Mouse (Mus musculus) cerebellum, postnatal 36 days (tissue): ENCODE measurements at regions not wholly inside any gene's neighbourhood (a gene's known extent, or its start where the extent isn't known, plus 50 kb on each side); places are given as distances from the start of the nearest gene placed in this dataset.

ENCODE experiments used
- DNase-seq, 2 experiments: peaks; one replicate each; pipeline ENCODE4 v3.0.0; 2021 to 2022; ENCODE audit warnings: mixed read lengths in 2 of 2

- DNase-seq, result no peak
These were observed 51.5 kb upstream of the D7Ertd443e start for GRCm38 (mm10) chr7:134436917-134437316.

DNA sequence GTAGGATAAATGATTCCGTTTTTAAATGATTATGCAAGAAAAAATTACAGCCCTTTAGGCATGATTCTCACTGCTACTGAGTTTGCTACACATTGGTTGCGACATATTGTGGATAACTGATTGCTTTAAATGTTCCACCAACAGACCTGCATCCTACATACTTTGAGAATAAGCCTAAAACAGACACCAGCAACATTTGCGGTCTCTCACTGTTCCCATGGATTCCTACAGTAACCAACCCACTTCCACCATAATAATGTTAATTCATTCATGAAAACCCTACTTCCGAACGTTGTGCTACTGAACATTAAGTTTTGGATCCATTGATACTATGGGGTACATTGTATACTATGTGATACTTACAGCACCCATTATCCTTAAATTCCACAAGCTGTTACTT lies 53.8 kb upstream of the D7Ertd443e start:
- no peak for DNase-seq

DNA sequence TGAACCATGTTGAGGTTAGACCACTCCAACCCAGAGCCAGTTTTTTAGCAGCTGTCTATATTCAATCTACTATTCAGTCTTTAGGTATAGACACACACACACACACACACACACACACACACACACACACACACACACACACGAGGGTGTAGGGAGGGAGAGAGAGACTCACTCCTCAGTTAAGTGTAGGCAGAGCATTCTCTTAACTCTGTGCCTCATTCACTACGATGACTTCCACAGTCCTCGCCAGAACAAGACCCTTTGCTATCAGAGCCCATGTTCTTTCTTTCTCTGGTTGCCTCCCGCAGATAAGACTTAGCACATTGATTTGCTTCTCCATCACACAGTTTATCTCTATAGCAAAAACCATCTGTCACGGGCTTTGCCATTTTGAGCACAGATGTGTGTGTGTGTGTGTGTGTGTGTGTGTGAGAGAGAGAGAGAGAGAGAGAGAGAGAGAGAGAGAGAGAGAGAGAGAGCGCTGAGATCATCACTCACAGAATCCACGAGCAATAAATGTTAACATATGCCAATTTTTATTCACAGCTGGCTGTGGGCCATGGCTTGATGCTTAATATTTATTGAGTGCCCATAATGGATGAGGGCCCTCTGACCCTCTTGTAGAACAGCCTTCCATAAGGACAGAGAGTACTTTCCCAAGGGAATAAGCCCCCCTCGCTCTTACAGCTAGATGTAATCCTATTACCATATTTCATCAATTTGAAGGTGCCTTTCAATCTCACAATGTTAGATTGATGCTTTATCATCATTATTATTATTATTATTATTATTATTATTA lies 59.7 kb upstream of the D7Ertd443e start:
- DNase-seq, result no peak

GRCm38 (mm10) chr7:134447648-134448202 lies 62.3 kb upstream of the D7Ertd443e start:
- no peak for DNase-seq

GRCm38 (mm10) chr7:134448831-134449230 lies 63.4 kb upstream of the D7Ertd443e start:
- DNase-seq, result no peak

DNA sequence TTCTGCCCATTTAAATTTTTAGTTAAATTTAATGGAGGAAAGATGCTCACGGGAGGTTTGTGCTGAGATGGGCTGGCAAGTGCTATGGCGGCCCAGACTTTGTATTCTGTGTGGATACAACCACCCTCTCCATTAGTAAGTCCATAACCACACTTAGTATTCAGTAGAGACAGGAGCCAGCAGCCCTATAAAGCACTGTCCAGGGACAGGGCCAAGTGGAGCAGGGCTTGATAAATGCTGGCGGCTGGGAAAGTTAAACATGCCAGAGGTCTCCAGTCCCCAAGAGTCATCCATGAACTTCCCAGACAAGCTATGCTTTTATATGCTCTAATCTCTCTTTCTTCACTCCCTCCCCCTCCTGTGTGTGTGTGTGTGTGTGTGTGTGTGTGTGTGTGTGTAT lies 77.2 kb upstream of the D7Ertd443e start:
- DNase-seq, result no peak

DNA sequence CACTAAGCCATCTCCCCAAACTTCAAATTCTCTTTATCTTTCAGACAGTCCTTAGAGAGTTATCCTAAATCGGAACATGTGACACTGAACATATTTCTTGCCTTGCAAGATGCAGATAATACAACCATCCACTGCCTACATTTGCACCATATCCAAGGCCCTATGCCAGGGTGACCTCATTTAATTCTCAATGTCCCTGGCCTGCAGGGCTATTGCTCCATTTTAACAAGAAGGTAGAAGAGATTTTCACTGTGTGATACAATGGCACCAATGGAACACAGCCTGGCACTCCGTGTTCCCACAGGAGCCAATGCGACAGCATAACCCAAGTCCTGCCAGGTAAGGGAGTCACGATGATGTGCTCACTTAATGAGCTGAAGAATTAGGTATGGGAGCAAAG lies 77.9 kb upstream of the D7Ertd443e start:
- no peak for DNase-seq

- no peak for DNase-seq
These were observed 81.8 kb upstream of the D7Ertd443e start for GRCm38 (mm10) chr7:134467216-134467615.

DNA sequence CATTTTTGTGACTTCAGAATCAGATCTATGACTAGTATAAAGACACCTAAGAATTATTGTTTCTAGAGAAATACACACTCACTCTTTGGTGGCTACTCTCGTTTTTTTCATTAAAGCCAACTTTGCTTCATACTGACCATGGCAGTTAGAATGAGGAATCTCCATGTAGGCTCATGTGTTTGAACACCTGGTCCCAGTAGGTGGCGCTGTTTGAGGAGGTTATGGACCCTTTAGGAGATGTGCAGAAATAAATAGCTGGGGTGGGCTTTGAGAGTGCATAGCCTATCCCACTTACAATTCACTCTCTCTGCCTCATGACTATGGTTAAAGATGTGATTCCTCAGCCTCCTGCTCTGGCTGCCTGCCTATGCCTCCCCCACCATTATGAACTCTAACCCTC lies 85.8 kb upstream of the D7Ertd443e start:
- peak in 1 of 2 experiments; percentile 6 for DNase-seq

DNA sequence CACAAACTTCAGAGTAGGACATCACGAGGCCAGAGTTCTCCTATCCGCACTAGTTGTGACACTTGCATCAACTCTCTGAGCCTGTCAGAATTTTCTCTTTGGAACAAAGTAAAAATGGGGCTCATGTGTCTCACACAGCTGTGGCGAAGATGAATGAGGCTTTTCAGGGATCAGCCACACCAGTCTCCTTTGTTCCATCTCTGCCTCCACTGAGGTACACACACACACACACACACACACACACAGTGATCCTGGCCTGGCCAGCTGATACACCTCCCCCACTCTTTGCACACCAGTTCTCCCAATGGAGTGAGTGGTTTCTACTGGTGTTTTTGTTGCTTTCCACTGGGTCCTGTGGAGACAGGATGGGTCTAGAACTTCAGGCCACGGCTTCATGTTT lies 105.9 kb upstream of the D7Ertd443e start:
- DNase-seq, result no peak

DNA sequence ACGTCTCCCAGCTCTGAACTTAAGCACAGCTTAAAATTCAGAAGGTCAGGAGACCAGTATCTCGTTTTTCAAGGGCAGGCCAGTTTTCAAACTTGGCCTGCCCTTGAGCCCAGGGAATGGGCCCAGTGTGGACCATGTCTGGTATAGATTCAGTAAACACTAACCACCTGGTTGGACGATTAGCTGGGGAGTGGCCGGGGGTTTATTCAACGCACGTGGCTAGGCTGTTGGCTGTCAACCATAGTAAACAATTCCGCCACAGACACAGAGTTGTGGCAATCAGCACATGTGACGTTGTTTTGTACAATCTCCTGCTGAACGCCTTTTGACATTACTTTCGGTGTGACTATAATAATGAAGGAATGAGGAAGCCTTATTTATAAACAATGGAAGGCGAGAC lies 111.8 kb upstream of the D7Ertd443e start:
- DNase-seq, result no peak

GRCm38 (mm10) chr7:134497870-134498269 lies 112.4 kb upstream of the D7Ertd443e start:
- DNase-seq, result no peak

- DNase-seq, result no peak
These were observed 113.3 kb upstream of the D7Ertd443e start for GRCm38 (mm10) chr7:134498716-134499115.

DNA sequence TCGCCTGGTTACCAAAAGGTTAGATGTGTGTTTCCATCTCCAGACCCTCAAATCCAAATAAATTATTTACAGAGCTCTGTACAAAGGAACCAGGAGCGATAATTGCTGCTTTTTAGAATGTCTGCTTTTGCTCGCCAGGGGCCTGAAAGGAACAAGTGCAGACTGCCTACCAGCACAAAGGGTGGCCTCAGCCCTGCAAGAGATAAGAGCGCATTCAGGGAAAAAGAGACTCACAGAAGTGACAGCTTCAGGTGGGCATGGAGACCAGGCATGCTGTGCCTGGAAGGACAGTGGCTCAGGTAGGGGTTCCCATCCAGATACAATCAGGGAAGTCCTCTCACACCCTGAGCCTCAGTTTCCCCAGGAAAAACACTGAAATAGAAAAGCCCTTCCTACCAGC lies 114.0 kb upstream of the D7Ertd443e start:
- no peak for DNase-seq

DNA sequence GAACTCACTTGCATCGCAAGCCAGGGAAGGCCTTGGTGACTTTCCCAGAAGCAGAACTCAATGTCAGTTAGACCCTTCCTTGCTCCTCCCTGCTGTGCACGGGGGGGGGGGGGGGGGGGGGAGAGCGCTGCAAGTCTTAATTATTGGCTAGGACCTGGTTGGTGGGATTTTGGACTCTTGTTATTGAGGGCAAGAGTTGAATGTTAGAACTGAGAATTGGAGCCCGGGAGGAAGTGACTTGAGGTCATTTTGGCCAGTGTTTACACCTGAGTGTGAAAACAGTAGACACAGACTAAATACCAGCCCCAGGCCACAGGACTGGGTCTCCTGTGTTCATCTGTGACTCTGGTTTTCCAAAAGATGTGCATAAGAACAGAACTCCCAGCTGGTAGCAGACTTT lies 114.7 kb upstream of the D7Ertd443e start:
- no peak for DNase-seq

GRCm38 (mm10) chr7:134501079-134501478 lies 115.6 kb upstream of the D7Ertd443e start:
- no peak for DNase-seq

DNA sequence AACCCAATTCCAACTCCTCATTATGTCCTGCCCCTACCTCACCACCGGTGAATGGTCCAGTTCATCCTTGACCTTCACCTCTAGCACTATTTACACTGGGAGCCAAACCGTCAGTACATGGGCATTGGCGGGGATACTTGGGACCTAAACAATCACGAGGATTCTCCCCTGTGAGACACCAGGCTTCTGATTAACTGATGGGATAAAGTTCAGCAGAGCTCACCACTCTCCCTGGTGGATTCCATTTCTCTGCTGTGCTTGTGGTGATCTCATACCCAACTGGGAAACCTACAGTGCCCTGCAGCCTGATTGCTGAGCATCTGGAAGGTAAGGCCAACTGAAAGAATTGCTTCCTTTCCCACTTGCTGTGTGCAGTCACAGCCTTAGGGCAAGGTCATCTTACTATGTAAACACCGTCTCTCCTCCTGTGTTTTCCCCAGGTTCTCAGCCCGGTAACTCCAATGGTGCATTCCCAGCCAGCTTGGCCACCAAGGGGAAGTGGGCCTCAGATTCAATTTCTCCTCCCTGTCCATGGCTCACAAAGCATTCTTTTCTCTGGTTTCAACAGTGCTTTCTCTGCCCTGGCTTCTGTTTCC lies 125.0 kb upstream of the D7Ertd443e start:
- no peak for DNase-seq

GRCm38 (mm10) chr7:134519372-134519975 lies 134.0 kb upstream of the D7Ertd443e start:
- DNase-seq, result no peak

DNA sequence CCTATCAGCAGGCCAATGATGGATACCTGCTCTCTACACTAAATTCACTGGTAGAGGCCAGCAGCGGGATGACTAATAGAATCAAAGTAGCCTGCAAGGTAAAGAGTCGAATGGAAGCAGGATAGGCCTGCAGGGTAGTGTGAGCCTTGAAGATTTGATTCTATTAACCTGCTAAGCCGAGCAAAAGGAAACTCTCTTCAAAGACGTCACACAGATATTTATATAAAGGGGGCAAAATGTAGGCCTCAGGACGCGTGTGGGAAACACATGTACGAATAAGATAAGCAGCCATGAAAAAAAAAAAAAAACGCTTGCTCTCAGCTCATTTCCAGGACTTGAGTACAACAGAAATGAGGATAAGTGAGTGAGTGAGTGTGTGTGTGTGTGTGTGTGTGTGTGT lies 138.4 kb upstream of the D7Ertd443e start:
- DNase-seq, result no peak

DNA sequence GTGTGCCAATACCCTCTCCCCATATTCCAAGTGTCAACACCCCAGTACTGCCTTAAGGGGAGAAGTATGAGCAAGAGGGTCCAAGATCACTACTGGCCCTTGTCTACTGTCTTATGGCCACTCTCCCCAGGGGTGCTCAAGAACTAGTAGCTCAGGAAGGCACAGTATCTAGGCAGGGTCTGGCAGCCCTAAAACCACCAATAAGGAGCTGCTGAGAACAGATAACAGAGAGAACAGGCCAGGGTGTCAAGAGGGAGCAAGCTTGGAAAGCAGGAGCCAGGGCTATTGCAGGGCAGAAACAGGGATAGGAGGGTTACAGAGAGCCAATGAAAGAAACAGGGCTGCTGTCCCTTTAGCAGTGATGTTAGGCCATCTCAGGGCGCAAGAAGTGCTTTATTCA lies 139.6 kb upstream of the D7Ertd443e start:
- DNase-seq, result no peak

DNA sequence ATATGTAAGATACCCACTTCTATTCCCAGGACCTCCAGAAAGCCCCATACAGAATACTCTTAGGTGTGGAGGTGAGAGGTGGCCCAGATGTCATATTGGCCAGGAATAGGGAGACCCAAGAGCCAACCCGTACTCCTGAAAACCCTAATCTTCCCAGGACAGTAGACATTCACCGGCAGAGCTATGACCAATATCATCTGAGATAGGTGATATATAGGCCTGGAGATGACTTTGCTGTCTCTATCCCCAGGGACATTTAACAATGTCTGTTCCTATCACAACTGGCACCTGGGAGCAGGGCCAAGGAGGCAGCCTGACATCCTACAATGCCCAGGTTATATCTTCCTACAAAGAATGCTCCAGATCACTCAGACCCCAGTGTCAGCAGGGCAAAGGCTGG lies 140.0 kb upstream of the D7Ertd443e start:
- no peak for DNase-seq

DNA sequence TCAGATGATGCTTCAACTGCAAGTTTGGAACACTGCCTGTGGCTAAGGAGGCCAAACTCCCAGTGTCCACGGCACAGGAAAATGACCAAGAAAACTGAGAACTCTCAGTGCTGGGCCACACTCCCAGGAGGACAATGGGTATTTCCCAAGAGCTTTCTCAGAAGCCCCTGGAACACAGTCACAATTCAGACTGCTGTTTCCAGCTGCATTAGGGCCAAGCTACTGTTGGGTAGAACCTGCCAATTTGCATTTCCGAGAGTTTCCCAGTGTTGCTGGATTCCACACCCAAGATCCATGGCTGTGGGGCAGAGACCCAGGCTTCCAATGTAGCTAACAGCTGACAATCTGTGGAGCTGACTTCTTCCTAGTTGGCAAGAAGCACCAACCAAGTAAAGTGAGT lies 141.9 kb upstream of the D7Ertd443e start:
- DNase-seq, result no peak

DNA sequence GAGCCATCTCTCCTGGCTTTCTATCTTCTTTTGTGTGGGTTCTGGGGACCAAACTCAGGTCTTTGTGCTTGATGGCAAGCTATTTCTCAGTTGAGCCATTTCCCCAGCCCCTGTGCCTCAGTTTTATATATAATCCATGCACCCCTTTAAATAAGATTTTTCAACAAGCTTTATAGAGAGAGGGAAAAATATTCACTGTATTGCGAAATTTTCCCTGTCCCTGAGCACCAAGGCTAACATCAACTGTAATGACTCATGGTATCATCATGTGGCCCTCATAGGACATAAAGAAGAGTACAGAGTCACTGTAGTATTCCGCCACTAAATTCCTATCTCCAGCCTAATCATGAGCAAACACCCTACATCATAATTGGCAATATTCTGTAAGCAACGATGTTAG lies 142.4 kb upstream of the Dock1 start:
- no peak for DNase-seq

DNA sequence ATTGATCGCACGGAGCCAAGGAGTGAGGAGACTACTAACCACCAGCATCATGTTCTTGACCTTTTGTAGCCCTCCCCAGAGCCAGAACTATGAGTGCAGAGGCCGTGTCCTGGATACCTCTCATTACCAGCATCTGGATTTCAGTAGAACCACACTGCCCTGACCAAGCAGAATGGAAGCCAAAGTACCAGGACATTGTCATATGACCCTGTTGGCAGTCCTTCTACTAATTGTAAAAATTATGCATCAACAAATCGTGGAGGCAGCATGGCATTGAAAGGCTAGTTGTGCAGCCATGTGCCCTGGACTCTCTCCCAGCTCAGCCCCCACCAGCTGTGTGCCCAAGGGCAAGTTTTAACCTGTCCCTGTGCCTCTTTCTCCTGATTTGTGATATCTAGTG lies 135.6 kb upstream of the Dock1 start:
- no peak for DNase-seq
